Mouse (Mus musculus): ENCODE measurements around the gene Kcnj5.

DNA sequence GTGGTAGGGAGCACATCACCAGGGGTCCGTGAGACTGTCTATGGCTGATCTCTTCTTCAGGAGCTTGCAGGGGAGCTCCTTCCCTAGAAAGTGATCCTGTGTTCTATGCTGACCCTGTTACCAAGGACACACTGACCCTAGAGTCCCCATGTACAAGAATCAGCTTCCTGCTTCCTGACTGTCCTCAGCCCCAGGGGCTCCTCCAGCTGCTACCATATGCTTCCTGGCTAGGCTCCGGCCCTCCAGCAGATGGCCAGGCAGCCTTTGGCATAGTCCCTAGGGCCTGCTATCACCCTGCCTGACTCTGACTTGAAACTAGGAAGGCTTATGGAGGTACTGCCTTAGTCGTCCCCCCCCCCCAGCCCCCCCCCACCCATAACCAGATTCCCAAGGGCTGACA, 24.0 kb downstream of the Kcnj5 start:
- no peak for TF ChIP-seq CTCF (IDR thresholded peaks at IDR 0.05; ENCODE audit: borderline replicate concordance, control insufficient read depth, extremely low read depth, insufficient read depth, low read length, poor library complexity)
- no peak for TF ChIP-seq POLR2A (IDR thresholded peaks at IDR 0.05; ENCODE audit: control insufficient read depth, extremely low read depth, insufficient read depth, low read length, poor library complexity)

Measured in thymus, adult 2 months (tissue).